Mouse (Mus musculus) hindbrain, embryonic 14.5 days (tissue): ENCODE results near the gene Fbxo47. TPM values are rescaled to one million over a fixed set of nuclear protein-coding genes. Genes with fewer than 3 reads are reported as not detected.
A peak's percentile ranks its signal among the peaks of the same experiment; 100 is the strongest.

Experiments used
- ATAC-seq: fragments of 200-750 bp; cut with Nextera tagmentation; 2 replicates; pipeline ENCODE4 v1.8.0; 2017; ENCODE audit warnings: moderate number of reproducible peaks, mild to moderate bottlenecking, moderate TSS enrichment, moderate library complexity; ENCODE audit not compliant: low FRiP score
- DNase-seq: peaks from one replicate; pipeline ENCODE4 v3.0.0-alpha.2; 2015; ENCODE audit warnings: low spot score
- H3K27ac ChIP-seq: fragments of 300-500 bp; sonication (generic); 2 replicates; pipeline ENCODE4 v1.5.1; 2014; ENCODE audit warnings: mild to moderate bottlenecking, moderate library complexity
- H3K27me3 ChIP-seq: fragments of 300-500 bp; sonication (generic); 2 replicates; pipeline ENCODE4 v1.6.1; 2014; ENCODE audit warnings: mild to moderate bottlenecking, low read length, mixed read lengths; ENCODE audit not compliant: control insufficient read depth, insufficient read depth
- H3K36me3 ChIP-seq: fragments of 300-500 bp; sonication (generic); replicated peaks from 2 replicates; pipeline ENCODE4 v1.6.1; 2014; ENCODE audit not compliant: control insufficient read depth, insufficient read depth
- H3K4me1 ChIP-seq: fragments of 300-500 bp; sonication (generic); replicated peaks from 2 replicates; pipeline ENCODE4 v1.6.1; 2014; ENCODE audit warnings: antibody characterized with exemption, low read length, mixed read lengths; ENCODE audit not compliant: control insufficient read depth, insufficient read depth
- H3K4me2 ChIP-seq: fragments of 300-500 bp; sonication (generic); replicated peaks from 2 replicates; pipeline ENCODE4 v1.6.1; 2014; ENCODE audit warnings: mild to moderate bottlenecking, moderate library complexity
- H3K4me3 ChIP-seq: fragments of 300-500 bp; sonication (generic); replicated peaks from 2 replicates; pipeline ENCODE4 v1.5.1; 2014; ENCODE audit warnings: mild to moderate bottlenecking, low read length
- H3K9ac ChIP-seq: fragments of 300-500 bp; sonication (generic); 2 replicates; pipeline ENCODE4 v1.6.1; 2014
- H3K9me3 ChIP-seq: fragments of 300-500 bp; sonication (generic); 2 replicates; pipeline ENCODE4 v1.6.1; 2016; ENCODE audit warnings: low read length; ENCODE audit not compliant: control insufficient read depth
- WGBS: fragments of 180-500 bp; shearing (Covaris S2); extraction: QIAGEN DNeasy Blood & Tissue Kit; methylation state at CpG from one replicate; pipeline ENCODE4 v1.1.7; 2014; 5-methylcytosine and 5-hydroxymethylcytosine counted together
- polyA plus RNA-seq: library from polyadenylated mRNA; unstranded; fragments of >200 nt; fragmentation: Nextera tagmentation; extraction: Ambion mirVana; gene quantifications from 2 replicates; pipeline ENCODE4 v1.2.1, GENCODE M21; 2014

Fbxo47 gene
- polyA plus RNA-seq, 1 experiment from 2014 or later: 0.72 TPM

- H3K9me3 ChIP-seq: no peaks in the 10 kb centered on the region
- DNase-seq (no peak), ATAC-seq (no peak)
- H3K9ac ChIP-seq: no peak overlapping the region
- H3K36me3 ChIP-seq: peaks cover 38% of the 10 kb centered on the region
- peaks cover 82% of the 10 kb centered on the region for H3K4me1 ChIP-seq
- no peak overlapping the region for H3K4me3 ChIP-seq
- H3K27me3 ChIP-seq: no peaks in the 10 kb centered on the region
- WGBS: 63% methylated on average over 2 of the region's 2 CpGs
- H3K4me2 ChIP-seq: no peak overlapping the region
- peak overlapping the region; percentile 57; the same call in 1 of the 2 replicates for H3K27ac ChIP-seq
Measured at GRCm38 (mm10) chr11:97808093-97808492, 75.9 kb downstream of the Fbxo47 start.

GRCm38 (mm10) chr11:97807626-97808025, 76.3 kb downstream of the Fbxo47 start:
- peaks cover 38% of the 10 kb centered on the region for H3K36me3 ChIP-seq
- H3K4me2 ChIP-seq: no peak overlapping the region
- H3K27me3 ChIP-seq: no peaks in the 10 kb centered on the region
- no peak overlapping the region for H3K4me3 ChIP-seq
- H3K27ac ChIP-seq: peak overlapping the region; percentile 57; the same call in 1 of the 2 replicates
- H3K9me3 ChIP-seq: no peaks in the 10 kb centered on the region
- no peak for DNase-seq
- H3K4me1 ChIP-seq: peaks cover 78% of the 10 kb centered on the region
- H3K9ac ChIP-seq: no peak overlapping the region
- ATAC-seq: no peak
- WGBS: 51% methylated on average over 6 of the region's 6 CpGs

GRCm38 (mm10) chr11:97806613-97806964, 77.4 kb downstream of the Fbxo47 start:
- no peaks in the 10 kb centered on the region for H3K9me3 ChIP-seq
- H3K4me3 ChIP-seq: no peak overlapping the region
- H3K9ac ChIP-seq: peak overlapping the region; percentile 38; the same call in 1 of the 2 replicates
- peaks cover 38% of the 10 kb centered on the region for H3K36me3 ChIP-seq
- peak overlapping the region; percentile 36 for H3K4me2 ChIP-seq
- no peak for DNase-seq
- peak overlapping the region; percentile 74 for H3K27ac ChIP-seq
- peaks cover 74% of the 10 kb centered on the region for H3K4me1 ChIP-seq
- WGBS: 43% methylated on average over 7 of the region's 7 CpGs
- no peak for ATAC-seq
- no peaks in the 10 kb centered on the region for H3K27me3 ChIP-seq

- no peak for DNase-seq
- Histone ChIP-seq H3K36me3 (peaks cover 36% of the 10 kb centered on the region), H3K27me3 (no peaks in the 10 kb centered on the region), H3K9ac (peak overlapping the region; percentile 38), H3K4me2 (peak overlapping the region; percentile 36), H3K4me1 (peaks cover 74% of the 10 kb centered on the region), H3K27ac (peak overlapping the region; percentile 74), H3K9me3 (no peaks in the 10 kb centered on the region), H3K4me3 (no peak overlapping the region; the same call in 1 of the 2 replicates)
- peak; percentile 32; the same call in 1 of the 2 replicates for ATAC-seq
- 28% methylated on average over 15 of the region's 15 CpGs for WGBS
Measured at GRCm38 (mm10) chr11:97805662-97806612, 78.0 kb downstream of the Fbxo47 start.

DNA sequence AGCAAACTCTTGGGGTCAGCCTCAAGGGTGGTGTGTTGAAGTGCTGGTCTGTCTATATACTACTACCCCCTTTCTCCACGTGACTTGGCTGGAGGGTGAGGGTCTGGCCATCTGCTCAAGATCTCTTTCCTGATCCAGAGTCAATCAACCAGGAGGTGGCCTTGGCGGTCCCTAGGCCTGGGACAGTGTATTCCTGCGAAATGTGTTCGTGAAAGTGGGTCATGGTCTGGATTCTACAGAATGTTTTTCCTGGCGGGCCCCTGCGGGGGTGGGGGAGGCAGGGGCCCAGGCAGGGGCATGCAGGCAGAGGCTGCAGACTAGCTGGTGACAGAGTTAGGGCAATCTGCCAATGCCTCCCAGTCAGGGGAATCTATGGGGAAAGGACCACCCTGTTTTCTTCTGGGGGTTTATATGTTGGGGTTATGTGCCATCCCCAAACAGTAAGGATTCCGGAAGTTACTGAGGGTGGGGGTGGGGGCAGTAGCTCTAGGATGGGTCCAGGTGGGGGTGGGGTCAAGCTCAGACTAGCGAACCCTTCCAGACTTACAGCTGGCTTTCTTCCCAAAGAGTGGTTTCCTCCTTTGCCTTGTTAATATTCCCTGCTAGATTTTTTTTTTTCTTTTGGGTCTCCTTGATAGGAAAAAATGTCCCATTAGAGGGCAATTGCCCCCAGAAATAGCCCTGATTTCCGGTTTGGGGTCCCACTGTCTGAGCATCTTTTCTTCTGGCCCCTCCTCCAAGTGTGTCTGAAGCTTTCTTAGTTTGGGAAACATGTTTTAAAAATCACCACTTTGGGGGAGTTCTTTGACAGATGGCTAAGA, 78.9 kb downstream of the Fbxo47 start:
- Histone ChIP-seq H3K9ac (peak overlapping the region; percentile 38; the same call in 1 of the 2 replicates), H3K27me3 (no peaks in the 10 kb centered on the region), H3K4me2 (peak overlapping the region; percentile 36), H3K4me3 (no peak overlapping the region), H3K36me3 (peaks cover 32% of the 10 kb centered on the region), H3K9me3 (no peaks in the 10 kb centered on the region), H3K27ac (peak overlapping the region; percentile 74), H3K4me1 (peaks cover 67% of the 10 kb centered on the region)
- WGBS: 28% methylated on average over 9 of the region's 9 CpGs
- ATAC-seq (no peak), DNase-seq (peak; percentile 52)

DNA sequence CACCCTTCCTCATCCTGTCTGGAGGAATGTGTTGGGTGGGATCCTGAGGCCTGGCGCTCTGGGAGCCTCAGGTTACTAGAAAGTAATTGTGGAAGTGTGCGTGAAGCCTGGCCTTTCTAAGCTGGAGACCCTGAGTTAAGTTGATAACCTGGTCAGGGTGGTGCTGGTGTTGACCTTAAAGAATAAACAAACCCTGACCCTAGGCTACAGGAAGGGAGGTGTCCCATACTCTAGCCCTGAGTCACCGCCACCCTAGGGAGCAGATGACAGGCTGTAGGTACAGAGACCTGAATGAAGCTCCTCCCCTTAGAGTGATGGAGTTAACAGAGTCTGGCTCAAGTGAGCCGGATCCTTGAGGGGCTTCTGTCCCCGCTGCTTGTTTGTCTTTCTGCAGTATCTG, 80.1 kb downstream of the Fbxo47 start:
- H3K36me3 ChIP-seq: peaks cover 20% of the 10 kb centered on the region
- H3K4me2 ChIP-seq: no peak overlapping the region
- no peak overlapping the region for H3K27ac ChIP-seq
- no peaks in the 10 kb centered on the region for H3K9me3 ChIP-seq
- no peak overlapping the region for H3K4me3 ChIP-seq
- no peaks in the 10 kb centered on the region for H3K27me3 ChIP-seq
- H3K4me1 ChIP-seq: peaks cover 57% of the 10 kb centered on the region
- 85% methylated on average over 5 of the region's 5 CpGs for WGBS
- DNase-seq: no peak
- no peak overlapping the region; the same call in 1 of the 2 replicates for H3K9ac ChIP-seq
- no peak for ATAC-seq

Other genes starting within 250 kb of the Fbxo47 start
- gene Mllt6, start 220.7 kb downstream of the Fbxo47 start, polyA plus RNA-seq: 5.0 TPM in 2 replicates
- gene Cisd3, start 198.3 kb downstream of the Fbxo47 start, polyA plus RNA-seq: 27.7 and 34.7 TPM in 2 replicates
- gene Pcgf2, start 183.7 kb downstream of the Fbxo47 start, polyA plus RNA-seq: 22.0 and 23.4 TPM in 2 replicates
- gene Psmb3, start 180.8 kb downstream of the Fbxo47 start, polyA plus RNA-seq: 436 and 489 TPM in 2 replicates
- 5.2 and 5.9 TPM in 2 replicates for gene Pip4k2b, start 139.4 kb downstream of the Fbxo47 start, polyA plus RNA-seq
- gene Cwc25, start 117.6 kb downstream of the Fbxo47 start, polyA plus RNA-seq: 8.1 and 11.2 TPM in 2 replicates
- gene 1700001P01Rik, start 108.2 kb downstream of the Fbxo47 start, polyA plus RNA-seq: 0.68 TPM in 1 of 2 replicates, not detected in the other
- gene Rpl23, start 101.7 kb downstream of the Fbxo47 start, polyA plus RNA-seq: 324 and 419 TPM in 2 replicates
- 110 and 126 TPM in 2 replicates for gene Lasp1, start 85.2 kb downstream of the Fbxo47 start, polyA plus RNA-seq
- gene B230217C12Rik, start 43.4 kb downstream of the Fbxo47 start, polyA plus RNA-seq: 38.2 and 38.8 TPM in 2 replicates
- 0.90 and 1.1 TPM in 2 replicates for gene Plxdc1, start 102.3 kb upstream of the Fbxo47 start, polyA plus RNA-seq
- 6.5 and 11.0 TPM in 2 replicates for gene Arl5c, start 112.0 kb upstream of the Fbxo47 start, polyA plus RNA-seq
- gene Cacnb1, start 138.9 kb upstream of the Fbxo47 start, polyA plus RNA-seq: 40.0 and 40.3 TPM in 2 replicates
- gene Rpl19, start 142.6 kb upstream of the Fbxo47 start, polyA plus RNA-seq: 614 and 694 TPM in 2 replicates
- gene Stac2, start 169.3 kb upstream of the Fbxo47 start, polyA plus RNA-seq: 6.7 and 7.3 TPM in 2 replicates